Mouse (Mus musculus) bone marrow macrophage, adult 2 months (primary cell): ENCODE results near the gene Ccr4.

ENCODE experiments used
- CTCF ChIP-seq: IDR thresholded peaks from 2 replicates; pipeline ENCODE4 v1.5.1; 2012; ENCODE audit warnings: low read depth, mild to moderate bottlenecking, low read length, moderate library complexity
- POLR2A ChIP-seq: IDR thresholded peaks from 2 replicates; pipeline ENCODE4 v1.6.1; 2012; ENCODE audit warnings: mild to moderate bottlenecking, low read depth, low read length, borderline replicate concordance

DNA sequence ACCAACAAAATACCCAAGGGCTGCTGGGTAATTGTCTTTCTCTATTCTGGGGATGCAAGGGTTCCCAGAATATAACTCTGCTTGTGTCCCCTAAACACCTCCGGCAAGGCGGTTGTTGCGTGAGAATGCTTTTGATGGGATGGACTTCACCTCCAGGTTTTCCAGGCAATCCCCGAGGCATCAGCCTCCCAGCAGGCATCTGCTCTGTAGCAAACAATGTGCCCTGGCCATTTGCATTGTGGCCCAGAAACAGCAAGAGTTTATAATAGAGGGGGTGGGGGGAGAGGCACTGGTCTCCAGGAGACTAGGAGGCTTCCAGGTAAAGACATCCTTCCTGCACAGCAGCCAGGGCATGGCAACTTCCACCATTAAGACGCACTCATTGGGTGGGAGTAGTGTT is 44.4 kb upstream of the Ccr4 start:
- no peak for TF ChIP-seq POLR2A
- no peak for TF ChIP-seq CTCF
